Mouse (Mus musculus): ENCODE data around the gene Mipep. TPM values are rescaled to one million over a fixed set of nuclear protein-coding genes. Genes with fewer than 3 reads are reported as not detected.

Mipep gene
- polyA plus RNA-seq, 1 experiment from 2014 or later, result 24.1 TPM

DNA sequence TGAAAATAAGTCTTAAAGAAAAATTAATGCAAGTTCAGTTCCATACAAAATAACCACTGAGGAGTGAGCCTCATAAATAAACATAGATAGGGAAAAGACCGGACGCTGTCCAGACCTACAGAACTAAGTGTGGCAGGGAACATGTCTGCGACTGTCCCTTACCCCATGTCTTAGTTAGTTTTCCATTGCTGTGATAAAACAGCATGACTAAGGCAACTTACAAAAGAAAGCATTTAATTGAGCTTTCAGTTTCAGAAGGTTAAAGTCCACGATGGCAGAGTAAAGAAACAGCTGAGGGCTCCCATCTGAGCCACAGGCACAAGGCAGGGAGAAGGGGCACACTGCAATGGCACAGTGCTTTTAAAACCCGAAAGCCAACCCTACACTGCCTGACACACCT lies 63.8 kb downstream of the Mipep start:
- Histone ChIP-seq H3K36me3 (peaks cover 23% of the 10 kb centered on the region), H3K4me3 (no peak overlapping the region), H3K27ac (replicated peaks) (no peak overlapping the region), H3K27me3 (no peaks in the 10 kb centered on the region), H3K9ac (replicated peaks) (no peak overlapping the region), H3K4me2 (replicated peaks) (no peak overlapping the region), H3K4me1 (peaks cover 15% of the 10 kb centered on the region), H3K9me3 (no peaks in the 10 kb centered on the region)
- 89% methylated on average over 5 of the region's 5 CpGs for WGBS
- ATAC-seq (ENCODE audit: low FRiP score, low read depth), result no peak

DNA sequence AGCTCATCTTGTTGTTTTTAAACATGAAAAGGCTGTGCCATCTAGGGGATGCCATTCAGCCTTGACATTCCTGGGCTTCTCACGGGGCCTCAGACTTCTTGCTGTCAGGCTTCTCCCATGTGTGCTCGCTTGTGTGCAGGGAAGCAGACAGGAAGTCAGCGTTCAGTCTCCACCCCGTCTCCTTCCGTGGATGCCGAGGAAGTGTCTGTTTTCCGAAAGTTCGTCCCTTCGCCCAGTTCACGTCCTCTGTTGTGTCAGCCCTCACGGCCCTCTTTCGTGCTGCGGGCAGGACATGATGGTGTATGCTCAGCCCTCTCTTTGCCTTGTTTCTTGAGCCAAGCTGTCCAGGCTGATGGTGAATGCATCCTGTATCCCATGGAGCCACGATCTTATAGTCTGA lies 65.7 kb downstream of the Mipep start:
- Histone ChIP-seq H3K4me3 (no peak overlapping the region), H3K4me2 (replicated peaks) (no peak overlapping the region), H3K27ac (replicated peaks) (no peak overlapping the region), H3K9ac (replicated peaks) (no peak overlapping the region), H3K36me3 (peaks cover 27% of the 10 kb centered on the region), H3K9me3 (no peaks in the 10 kb centered on the region), H3K4me1 (peaks cover 8% of the 10 kb centered on the region), H3K27me3 (no peaks in the 10 kb centered on the region)
- no peak for ATAC-seq (ENCODE audit: low FRiP score, low read depth)
- WGBS, result 90% methylated on average over 14 of the region's 14 CpGs

GRCm38 (mm10) chr14:60851632-60852031 lies 67.3 kb downstream of the Mipep start:
- WGBS, result 90% methylated on average over 5 of the region's 5 CpGs
- no peaks in the 10 kb centered on the region for H3K27me3 ChIP-seq
- H3K4me2 ChIP-seq (replicated peaks), result no peak overlapping the region
- H3K9ac ChIP-seq (replicated peaks), result no peak overlapping the region
- H3K4me1 ChIP-seq, result no peaks in the 10 kb centered on the region
- H3K9me3 ChIP-seq, result no peaks in the 10 kb centered on the region
- H3K36me3 ChIP-seq, result peaks cover 27% of the 10 kb centered on the region
- no peak for ATAC-seq (ENCODE audit: low FRiP score, low read depth)
- H3K27ac ChIP-seq (replicated peaks), result no peak overlapping the region
- H3K4me3 ChIP-seq, result no peak overlapping the region

- WGBS, result 86% methylated on average over 7 of the region's 7 CpGs
- no peak for ATAC-seq (ENCODE audit: low FRiP score, low read depth)
- H3K9me3 ChIP-seq, result no peaks in the 10 kb centered on the region
- no peak overlapping the region for H3K9ac ChIP-seq (replicated peaks)
- H3K36me3 ChIP-seq, result peaks cover 13% of the 10 kb centered on the region
- no peak overlapping the region for H3K4me3 ChIP-seq
- H3K27me3 ChIP-seq, result no peaks in the 10 kb centered on the region
- no peaks in the 10 kb centered on the region for H3K4me1 ChIP-seq
- no peak overlapping the region for H3K4me2 ChIP-seq (replicated peaks)
- H3K27ac ChIP-seq (replicated peaks), result no peak overlapping the region
Observed at GRCm38 (mm10) chr14:60856199-60856912, 72.0 kb downstream of the Mipep start.

GRCm38 (mm10) chr14:60856913-60857300 lies 72.5 kb downstream of the Mipep start:
- no peak for ATAC-seq (ENCODE audit: low FRiP score, low read depth)
- H3K9ac ChIP-seq (replicated peaks), result no peak overlapping the region
- peaks cover 8% of the 10 kb centered on the region for H3K36me3 ChIP-seq
- 86% methylated on average over 7 of the region's 7 CpGs for WGBS
- no peak overlapping the region for H3K27ac ChIP-seq (replicated peaks)
- H3K4me3 ChIP-seq, result no peak overlapping the region
- H3K27me3 ChIP-seq, result no peaks in the 10 kb centered on the region
- no peaks in the 10 kb centered on the region for H3K4me1 ChIP-seq
- no peak overlapping the region for H3K4me2 ChIP-seq (replicated peaks)
- no peaks in the 10 kb centered on the region for H3K9me3 ChIP-seq

GRCm38 (mm10) chr14:60863396-60863795 lies 79.0 kb downstream of the Mipep start:
- no peak for ATAC-seq (ENCODE audit: low FRiP score, low read depth)
- WGBS, result 87% methylated on average over 3 of the region's 3 CpGs
- Histone ChIP-seq H3K27ac (replicated peaks) (no peak overlapping the region), H3K27me3 (no peaks in the 10 kb centered on the region), H3K36me3 (no peaks in the 10 kb centered on the region), H3K9me3 (no peaks in the 10 kb centered on the region), H3K9ac (replicated peaks) (no peak overlapping the region), H3K4me2 (replicated peaks) (no peak overlapping the region), H3K4me1 (peaks cover 3% of the 10 kb centered on the region; the same call in 1 of the 2 replicates), H3K4me3 (no peak overlapping the region)

DNA sequence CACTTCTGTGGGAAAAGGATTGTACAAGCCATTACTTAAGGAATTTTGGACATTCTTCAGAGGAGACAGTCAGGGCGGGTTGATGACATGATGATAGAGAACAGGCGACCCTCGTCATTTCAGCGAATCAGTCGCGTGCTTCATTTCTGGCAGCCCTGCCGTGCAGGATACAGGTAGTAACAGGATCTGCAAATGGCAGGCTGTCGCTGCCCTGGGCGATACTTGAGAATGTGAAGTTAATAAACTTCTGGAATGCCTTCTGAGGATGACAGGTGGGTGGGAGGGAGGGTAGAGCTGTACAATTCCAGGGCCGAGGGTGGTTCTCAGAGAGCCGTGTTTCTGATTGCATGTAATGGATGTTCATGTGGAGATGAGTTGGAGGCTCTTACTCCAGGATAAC lies 82.0 kb downstream of the Mipep start:
- Histone ChIP-seq H3K4me2 (replicated peaks) (no peak overlapping the region), H3K4me1 (peaks cover 7% of the 10 kb centered on the region; the same call in 1 of the 2 replicates), H3K27ac (replicated peaks) (no peak overlapping the region), H3K36me3 (peaks cover 9% of the 10 kb centered on the region; the same call in 1 of the 2 replicates), H3K4me3 (no peak overlapping the region), H3K9ac (replicated peaks) (no peak overlapping the region), H3K9me3 (no peaks in the 10 kb centered on the region), H3K27me3 (no peaks in the 10 kb centered on the region)
- 85% methylated on average over 11 of the region's 11 CpGs for WGBS
- ATAC-seq (ENCODE audit: low FRiP score, low read depth), result no peak

DNA sequence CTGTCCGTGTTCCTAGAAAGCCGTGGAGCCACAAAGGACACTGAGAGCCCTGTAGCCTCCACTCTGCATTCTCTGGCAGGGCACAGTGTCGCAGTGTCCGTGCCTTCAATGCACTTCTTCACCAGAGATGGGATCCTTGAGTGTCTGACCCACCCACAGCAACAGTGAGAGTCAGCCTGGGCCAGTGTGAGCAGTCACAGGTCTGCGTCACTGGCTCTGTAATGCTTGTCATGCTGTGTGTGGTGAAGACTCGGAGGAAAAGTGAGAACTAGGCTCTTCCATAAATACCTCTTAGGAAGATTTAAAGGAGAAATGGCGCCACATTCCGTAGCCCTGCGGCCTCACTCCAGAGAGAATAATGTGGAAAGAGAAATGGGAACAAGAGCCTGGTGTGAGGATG lies 84.0 kb downstream of the Mipep start:
- Histone ChIP-seq H3K36me3 (peaks cover 17% of the 10 kb centered on the region), H3K9me3 (no peaks in the 10 kb centered on the region), H3K27me3 (no peaks in the 10 kb centered on the region), H3K27ac (replicated peaks) (no peak overlapping the region), H3K4me3 (no peak overlapping the region), H3K9ac (replicated peaks) (no peak overlapping the region), H3K4me1 (peaks cover 7% of the 10 kb centered on the region; the same call in 1 of the 2 replicates), H3K4me2 (replicated peaks) (no peak overlapping the region)
- no peak for ATAC-seq (ENCODE audit: low FRiP score, low read depth)
- WGBS, result 57% methylated on average over 9 of the region's 9 CpGs

- Histone ChIP-seq H3K36me3 (peaks cover 19% of the 10 kb centered on the region), H3K4me3 (no peak overlapping the region), H3K27me3 (no peaks in the 10 kb centered on the region), H3K27ac (replicated peaks) (no peak overlapping the region), H3K4me1 (peaks cover 7% of the 10 kb centered on the region; the same call in 1 of the 2 replicates), H3K9ac (replicated peaks) (no peak overlapping the region), H3K9me3 (no peaks in the 10 kb centered on the region), H3K4me2 (replicated peaks) (no peak overlapping the region)
- 92% methylated on average over 8 of the region's 8 CpGs for WGBS
- no peak for ATAC-seq (ENCODE audit: low FRiP score, low read depth)
Observed at GRCm38 (mm10) chr14:60871831-60872230, 87.5 kb downstream of the Mipep start.

DNA sequence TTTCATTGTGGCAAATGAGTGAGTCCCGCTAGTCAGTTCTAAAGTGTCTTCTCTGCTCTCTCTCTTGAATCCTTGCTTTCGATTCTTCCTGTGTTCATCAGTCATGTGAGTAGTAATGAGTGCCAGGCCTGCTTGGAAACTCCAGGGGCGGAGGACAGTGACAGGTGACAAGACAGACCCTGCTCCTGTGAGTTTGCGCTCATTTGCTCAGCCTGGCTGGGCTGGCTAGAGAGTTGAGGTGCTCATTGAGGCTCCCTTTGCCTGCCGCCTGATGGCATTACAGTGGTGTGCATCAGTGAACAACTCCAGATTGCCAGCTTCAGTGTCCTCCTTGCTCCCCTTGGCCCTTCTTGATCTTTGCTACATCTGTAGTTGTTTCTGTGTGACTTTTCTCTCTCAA lies 97.7 kb downstream of the Mipep start:
- Histone ChIP-seq H3K4me2 (replicated peaks) (no peak overlapping the region), H3K4me1 (no peaks in the 10 kb centered on the region), H3K36me3 (peaks cover 8% of the 10 kb centered on the region; the same call in 1 of the 2 replicates), H3K9ac (replicated peaks) (no peak overlapping the region), H3K27ac (replicated peaks) (no peak overlapping the region), H3K4me3 (no peak overlapping the region), H3K27me3 (no peaks in the 10 kb centered on the region), H3K9me3 (peaks cover 3% of the 10 kb centered on the region)
- 93% methylated on average over 5 of the region's 5 CpGs for WGBS
- ATAC-seq (ENCODE audit: low FRiP score, low read depth), result no peak

DNA sequence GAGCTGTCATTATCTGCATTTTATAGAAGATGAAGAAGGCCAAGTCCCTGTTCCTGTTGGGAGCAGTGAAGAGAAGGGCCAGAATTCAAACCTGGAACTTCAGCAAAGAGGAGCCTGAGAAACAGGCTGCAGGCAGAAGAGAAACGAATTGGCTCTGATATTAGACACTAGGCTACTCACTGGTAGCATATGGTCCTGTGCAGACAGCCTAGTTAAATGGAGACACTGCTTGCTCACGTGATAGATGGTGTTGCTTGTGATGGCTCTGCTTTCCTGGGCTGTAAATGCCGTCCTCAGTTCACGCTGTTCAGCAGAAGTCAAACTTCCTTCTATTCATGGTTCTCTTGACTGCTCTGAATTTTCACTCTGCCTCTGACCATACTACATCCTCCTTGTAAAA lies 98.3 kb downstream of the Mipep start:
- 93% methylated on average over 4 of the region's 4 CpGs for WGBS

DNA sequence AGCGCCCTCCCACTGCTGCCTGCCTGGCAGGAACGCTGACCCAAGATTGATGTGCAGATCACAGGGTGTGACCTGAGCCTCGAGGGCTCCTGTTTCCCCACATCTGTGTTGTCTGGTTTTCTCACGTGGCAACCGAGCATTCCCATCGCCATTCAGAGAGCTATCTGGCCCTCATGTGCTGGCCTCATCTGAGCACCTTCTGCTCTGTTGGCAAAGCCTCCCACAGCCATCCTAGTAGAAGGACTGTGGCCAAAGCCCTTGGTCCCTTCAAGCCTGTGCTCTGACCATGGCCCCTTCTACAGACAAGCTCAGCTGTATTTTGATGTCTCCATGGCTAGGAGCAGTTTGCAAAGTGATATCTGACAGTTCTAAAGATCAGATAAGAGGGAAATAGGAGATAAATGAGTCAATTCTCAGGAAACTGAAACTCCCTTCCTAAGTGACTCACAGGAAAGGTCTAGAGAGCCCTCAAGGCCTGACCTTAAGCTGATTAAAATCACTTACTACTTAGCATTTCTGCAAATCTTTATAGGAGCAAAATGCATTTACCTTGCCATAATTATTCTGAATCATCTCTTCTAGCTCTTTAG lies 101.1 kb downstream of the Mipep start:
- H3K4me3 ChIP-seq, result no peak overlapping the region
- no peak overlapping the region for H3K4me2 ChIP-seq (replicated peaks)
- no peak for ATAC-seq (ENCODE audit: low FRiP score, low read depth)
- H3K27me3 ChIP-seq, result no peaks in the 10 kb centered on the region
- H3K27ac ChIP-seq (replicated peaks), result no peak overlapping the region
- H3K36me3 ChIP-seq, result peaks cover 10% of the 10 kb centered on the region; the same call in 1 of the 2 replicates
- no peaks in the 10 kb centered on the region for H3K4me1 ChIP-seq
- H3K9me3 ChIP-seq, result peaks cover 3% of the 10 kb centered on the region
- no peak overlapping the region for H3K9ac ChIP-seq (replicated peaks)
- WGBS, result 81% methylated on average over 6 of the region's 6 CpGs

More for the DNA sequence above, 98.3 kb downstream of the Mipep start:
- Histone ChIP-seq H3K36me3 (peaks cover 9% of the 10 kb centered on the region; the same call in 1 of the 2 replicates), H3K4me1 (no peaks in the 10 kb centered on the region), H3K4me2 (replicated peaks) (no peak overlapping the region), H3K4me3 (no peak overlapping the region), H3K9ac (replicated peaks) (no peak overlapping the region), H3K27ac (replicated peaks) (no peak overlapping the region), H3K9me3 (peaks cover 3% of the 10 kb centered on the region), H3K27me3 (no peaks in the 10 kb centered on the region)
- ATAC-seq (ENCODE audit: low FRiP score, low read depth), result no peak

All from midbrain, embryonic 12.5 days (tissue).